Mouse (Mus musculus): ENCODE data around the gene Olfr1395.

Olfr1395 gene

GRCm38 (mm10) chr11:49141974-49142373 lies at the start of gene Olfr1395:
Olfr1395 (plus strand) TSS chr11:49142274.
- no peak for DNase-seq (ENCODE audit: low read depth, low spot score)

GRCm38 (mm10) chr11:49092786-49093185 lies 49.3 kb upstream of the Olfr1395 start:
- DNase-seq (ENCODE audit: low read depth, low spot score): no peak

GRCm38 (mm10) chr11:49093861-49094660 lies 48.0 kb upstream of the Olfr1395 start:
- DNase-seq (ENCODE audit: low read depth, low spot score): no peak

- DNase-seq (ENCODE audit: low read depth, low spot score): no peak
These were observed 46.7 kb upstream of the Olfr1395 start for GRCm38 (mm10) chr11:49095367-49095766.

- DNase-seq (ENCODE audit: low read depth, low spot score): no peak
These were observed 41.7 kb upstream of the Olfr1395 start for GRCm38 (mm10) chr11:49100409-49100808.

GRCm38 (mm10) chr11:49101500-49101899 lies 40.6 kb upstream of the Olfr1395 start:
- DNase-seq (ENCODE audit: low read depth, low spot score): no peak

- DNase-seq (ENCODE audit: low read depth, low spot score): peak; percentile 69
These were observed 38.9 kb upstream of the Olfr1395 start for GRCm38 (mm10) chr11:49103047-49103693.

GRCm38 (mm10) chr11:49105752-49106151 lies 36.3 kb upstream of the Olfr1395 start:
- DNase-seq (ENCODE audit: low read depth, low spot score): no peak

- DNase-seq (ENCODE audit: low read depth, low spot score): no peak
These were observed 34.2 kb upstream of the Olfr1395 start for GRCm38 (mm10) chr11:49107650-49108537.

- no peak for DNase-seq (ENCODE audit: low read depth, low spot score)
These were observed 33.2 kb upstream of the Olfr1395 start for GRCm38 (mm10) chr11:49108833-49109232.

GRCm38 (mm10) chr11:49111000-49111399 lies 31.1 kb upstream of the Olfr1395 start:
- DNase-seq (ENCODE audit: low read depth, low spot score): no peak

GRCm38 (mm10) chr11:49112624-49113219 lies 29.4 kb upstream of the Olfr1395 start:
- no peak for DNase-seq (ENCODE audit: low read depth, low spot score)

- no peak for DNase-seq (ENCODE audit: low read depth, low spot score)
These were observed 27.9 kb upstream of the Olfr1395 start for GRCm38 (mm10) chr11:49114158-49114557.

- DNase-seq (ENCODE audit: low read depth, low spot score): no peak
These were observed 27.3 kb upstream of the Olfr1395 start, which contains the start of gene Olfr1396 for GRCm38 (mm10) chr11:49114774-49115173. Olfr1396 (minus strand) TSS chr11:49114874.

- no peak for DNase-seq (ENCODE audit: low read depth, low spot score)
These were observed 22.4 kb upstream of the Olfr1395 start for GRCm38 (mm10) chr11:49119635-49120034.

- DNase-seq (ENCODE audit: low read depth, low spot score): peak; percentile 60
These were observed 17.9 kb upstream of the Olfr1395 start for GRCm38 (mm10) chr11:49124169-49124568.

- DNase-seq (ENCODE audit: low read depth, low spot score): no peak
These were observed 12.0 kb downstream of the Olfr1395 start, which contains the start of gene Olfr1394 for GRCm38 (mm10) chr11:49154077-49154476. Olfr1394 (plus strand) TSS chr11:49154377.

GRCm38 (mm10) chr11:49156821-49157814 lies 15.0 kb downstream of the Olfr1395 start:
- DNase-seq (ENCODE audit: low read depth, low spot score): no peak

- DNase-seq (ENCODE audit: low read depth, low spot score): no peak
These were observed 27.0 kb downstream of the Olfr1395 start for GRCm38 (mm10) chr11:49168839-49169611.

Data from c-Kit-negative CD71-positive TER-119-positive erythroid progenitor cells, embryonic 14.5 days (primary cell).